Comparison of ENCODE assay signal across 13 mouse cellular contexts in the genomic region with DNA sequence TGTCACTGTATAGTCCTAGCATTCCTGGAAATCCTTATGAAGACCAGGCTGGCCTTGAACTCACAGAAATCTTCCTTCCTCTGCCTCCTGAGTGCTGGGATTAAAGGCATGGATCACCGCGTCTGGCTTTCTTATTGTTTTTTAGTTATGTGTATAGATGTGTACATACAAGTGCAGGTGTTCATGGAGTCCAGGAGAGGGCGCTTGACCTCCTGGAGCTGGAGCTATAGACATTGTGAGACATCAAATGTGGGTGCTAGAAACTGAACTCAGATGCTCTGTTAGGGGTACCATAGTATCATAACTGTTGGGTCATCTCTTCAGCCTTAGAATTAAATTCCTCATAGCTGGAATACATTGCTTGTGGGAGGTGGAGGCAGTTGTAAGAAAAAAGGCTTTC. TPM values are rescaled to one million over a fixed set of nuclear protein-coding genes. Genes with fewer than 3 reads are reported as not detected.
DNase-seq lines count a peak whose midpoint lies in the region; ATAC-seq and TF ChIP-seq lines count a peak whose summit lies in the region.
"Had no signal": no experiment of that assay in that cellular context is flagged by ENCODE, and none has a peak within 500 bp of the region (broad histone marks: within the 10 kb centered on the region; RNA-seq: fewer than 3 reads in every experiment).

No protein-coding gene starts in this region.

- TF ChIP-seq EP300 in CH12.LX (IDR thresholded peaks at IDR 0.05; ENCODE audit: low read length) = no peak
- no peak for TF ChIP-seq EP300 in liver, embryonic 14.5 days (IDR thresholded peaks at IDR 0.05; ENCODE audit: low read depth)

- peaks cover 10 to 19% of the 10 kb centered on the region in 2 experiments for H3K4me1 ChIP-seq in CH12.LX (ENCODE audit: control insufficient read depth in 1 of 2, insufficient read depth in 2 of 2)
- peaks cover 2% of the 10 kb centered on the region; the same call in 1 of the 2 replicates for H3K4me1 ChIP-seq in bone marrow, adult 2 months (ENCODE audit: control insufficient read depth, insufficient read depth, low read length)
- H3K4me1 ChIP-seq in liver, embryonic 14.5 days (replicated peaks; ENCODE audit: control insufficient read depth in 2 of 2, insufficient read depth in 2 of 2, low read length in 1 of 2) = peaks cover 59 to 69% of the 10 kb centered on the region in 2 experiments

- dilution Hi-C loops in CH12.LX (cut with MboI; ENCODE audit: extremely low pct_ligation_motif_present, extremely low pct_unique_long_range_greater_than_20kb, low sequenced_read_pairs) = no loop called here

- H3K4me3 ChIP-seq in layer of hippocampus, adult 2 months = no peak overlapping the region
- no peak overlapping the region for H3K4me3 ChIP-seq in CH12.LX (replicated peaks in 1 of 3; ENCODE audit: low read depth in 2 of 3, low read length in 2 of 3, poor library complexity in 1 of 3)
- no peak overlapping the region for H3K4me3 ChIP-seq in bone marrow, adult 2 months (replicated peaks; ENCODE audit: control insufficient read depth, low read depth, low read length)
- H3K4me3 ChIP-seq in liver, embryonic 14.5 days (ENCODE audit: insufficient read depth in 1 of 2, low read depth in 2 of 2, low read length in 2 of 2) = no peak overlapping the region
- H3K4me3 ChIP-seq: hindbrain, embryonic 15.5 days; midbrain, embryonic 12.5 days; neural tube, embryonic 13.5 days had no signal

- DNase-seq in layer of hippocampus, adult 2 months (ENCODE audit: low spot score in 2 of 2) = no peak
- no peak for DNase-seq in layer of hippocampus, postnatal 10 days (ENCODE audit: low spot score in 2 of 2)
- peak; percentile 22 for DNase-seq in CH12.LX (ENCODE audit: extremely low read depth)
- peak in 2 of 3 experiments; percentile 41 to 56 for DNase-seq in liver, embryonic 14.5 days (ENCODE audit: low read depth in 3 of 3, low spot score in 3 of 3)
- no peak for DNase-seq in cerebellum, adult 11 months
- no peak for DNase-seq in cerebellum, adult 8-10 months
- DNase-seq in right cerebral cortex, postnatal 36 days (ENCODE audit: low spot score in 2 of 2) = no peak
- DNase-seq: gastrocnemius, postnatal 10 days; lung, postnatal 10 days had no signal

- no peaks in the 10 kb centered on the region for H3K27me3 ChIP-seq in CH12.LX (replicated peaks)
- H3K27me3 ChIP-seq in liver, embryonic 14.5 days (ENCODE audit: control insufficient read depth, insufficient read depth, low read length) = no peaks in the 10 kb centered on the region
- H3K27me3 ChIP-seq: hindbrain, embryonic 15.5 days; midbrain, embryonic 12.5 days; neural tube, embryonic 13.5 days had no signal

- H3K4me2 ChIP-seq in CH12.LX (ENCODE audit: insufficient read depth, low read depth, poor library complexity, severe bottlenecking) = no peak overlapping the region
- H3K4me2 ChIP-seq in liver, embryonic 14.5 days (ENCODE audit: low read depth) = no peak overlapping the region
- H3K4me2 ChIP-seq: hindbrain, embryonic 15.5 days; midbrain, embryonic 12.5 days; neural tube, embryonic 13.5 days had no signal

- no peaks in the 10 kb centered on the region for H3K36me3 ChIP-seq in CH12.LX (replicated peaks in 1 of 2; ENCODE audit: control insufficient read depth in 1 of 2, insufficient read depth in 1 of 2, low read length in 1 of 2)
- no peaks in the 10 kb centered on the region; the same call in 1 of the 2 replicates for H3K36me3 ChIP-seq in liver, embryonic 14.5 days (replicated peaks; ENCODE audit: control insufficient read depth, insufficient read depth, low read depth)
- H3K36me3 ChIP-seq: hindbrain, embryonic 15.5 days; midbrain, embryonic 12.5 days; neural tube, embryonic 13.5 days had no signal

- TF ChIP-seq POLR2A in CH12.LX (IDR thresholded peaks at IDR 0.05; ENCODE audit: low read depth, low read length) = no peak
- TF ChIP-seq POLR2A in bone marrow, adult 2 months (IDR thresholded peaks at IDR 0.05; ENCODE audit: borderline replicate concordance, control insufficient read depth, low read depth, low read length) = no peak

- peak; percentile 14 for TF ChIP-seq RAD21 in CH12.LX (IDR thresholded peaks at IDR 0.05; ENCODE audit: low read depth, low read length)

- no peaks in the 10 kb centered on the region for H3K9me3 ChIP-seq in CH12.LX (replicated peaks; ENCODE audit: low read length)
- no peaks in the 10 kb centered on the region for H3K9me3 ChIP-seq in liver, embryonic 14.5 days (ENCODE audit: control insufficient read depth, low read length)
- H3K9me3 ChIP-seq: hindbrain, embryonic 15.5 days; midbrain, embryonic 12.5 days; neural tube, embryonic 13.5 days had no signal

- H3K27ac ChIP-seq in layer of hippocampus, adult 2 months = no peak overlapping the region
- H3K27ac ChIP-seq in CH12.LX (ENCODE audit: insufficient read depth, low read depth) = no peak overlapping the region
- H3K27ac ChIP-seq in bone marrow, adult 2 months (ENCODE audit: control insufficient read depth, insufficient read depth, low read depth, low read length, poor library complexity) = no peak overlapping the region
- H3K27ac ChIP-seq in liver, embryonic 14.5 days = peak overlapping the region; percentile 50
- H3K27ac ChIP-seq: hindbrain, embryonic 15.5 days; midbrain, embryonic 12.5 days; neural tube, embryonic 13.5 days had no signal

- H3K9ac ChIP-seq in CH12.LX (ENCODE audit: insufficient read depth, low read depth) = no peak overlapping the region
- no peak overlapping the region for H3K9ac ChIP-seq in liver, embryonic 14.5 days (replicated peaks)
- H3K9ac ChIP-seq: hindbrain, embryonic 15.5 days; midbrain, embryonic 12.5 days; neural tube, embryonic 13.5 days had no signal

- 0 out of 2 replicates have a peak, but pooled peaks cover 4% of the 10 kb centered on the region for H3K79me2 ChIP-seq in CH12.LX (replicated peaks; ENCODE audit: control insufficient read depth, extremely low read depth, insufficient read depth, poor library complexity, severe bottlenecking)

- ATAC-seq in liver, embryonic 14.5 days (ENCODE audit: insufficient read depth) = no peak

- WGBS in bone marrow, adult 2 months = 75% methylated on average over 3 of the region's 3 CpGs
- 56% methylated on average over 3 of the region's 3 CpGs for WGBS in liver, embryonic 14.5 days (ENCODE audit: insufficient replicate concordance)

- in situ Hi-C loops in CH12.LX (cut with MboI; ENCODE audit: low pct_ligation_motif_present, low pct_unique_long_range_greater_than_20kb, low sequenced_read_pairs) = no loop called here

- peak; percentile 27 for TF ChIP-seq CTCF in layer of hippocampus, adult 2 months (conservative IDR thresholded peaks at IDR 0.05)
- peak; percentile 36 to 55 for TF ChIP-seq CTCF in CH12.LX (conservative IDR thresholded peaks at IDR 0.05 in 1 of 2, IDR thresholded peaks at IDR 0.05 in 1 of 2; ENCODE audit: low read depth in 2 of 2, low read length in 2 of 2)
- TF ChIP-seq CTCF in bone marrow, adult 2 months (IDR thresholded peaks at IDR 0.05; ENCODE audit: control insufficient read depth, insufficient read depth, low read length) = peak; percentile 46; the same call in 1 of the 2 replicates
- peak; percentile 75 for TF ChIP-seq CTCF in liver, embryonic 14.5 days (IDR thresholded peaks at IDR 0.05; ENCODE audit: low read depth)

TF ChIP-seq in CH12.LX, 34 proteins besides CTCF, POLR2A, EP300 and RAD21:
- peak; percentile 39 for TF ChIP-seq SMC3 (IDR thresholded peaks at IDR 0.05; ENCODE audit: low read depth, low read length)
- TF ChIP-seq ZMIZ1 (IDR thresholded peaks at IDR 0.05; ENCODE audit: low read depth, low read length) = no peak
- no peak for TF ChIP-seq RCOR1 (conservative IDR thresholded peaks at IDR 0.05; ENCODE audit: low read depth, low read length)
- no peak for TF ChIP-seq JUND (conservative IDR thresholded peaks at IDR 0.05; ENCODE audit: low read depth, low read length)

RNA-seq across cellular contexts. Expression of a gene that starts 2.0 kb away (rescaled TPM):
- total RNA-seq in layer of hippocampus, adult 2 months (2021) = 10 to 100 TPM; 69.8 to 70.9 TPM
- total RNA-seq in layer of hippocampus, postnatal 10 days (2021) = 10 to 100 TPM; 75.1 to 75.4 TPM
- total RNA-seq in CH12.LX (2012; rRNA removed) (12.7 and 15.8 TPM in 2 replicates), CH12.LX (2014; rRNA removed) (10.9 and 12.4 TPM in 2 replicates)
- 10.8 and 11.6 TPM in 2 replicates for polyA plus RNA-seq in CH12.LX (2012; ENCODE audit: insufficient read length, low read depth)
- polyA plus RNA-seq in bone marrow, adult 2 months (2011; ENCODE audit: insufficient read depth, insufficient read length, low replicate concordance, missing spikeins) = 201 and 347 TPM in 2 replicates
- 84.9 and 140 TPM in 2 replicates for polyA plus RNA-seq in liver, embryonic 14.5 days (2012; rRNA removed)
- polyA plus RNA-seq in liver, embryonic 14.5 days (2014; fragmentation: Nextera tagmentation; extraction: Ambion mirVana) = 136 and 143 TPM in 2 replicates

Comparison
In these comparisons a context has a peak if more than half of its experiments do, and no peak if none do; other contexts are left out.
1. DNase-seq: peak in CH12.LX (single experiment) and liver, embryonic 14.5 days (2 of 3); none in layer of hippocampus, adult 2 months (0 of 2), layer of hippocampus, postnatal 10 days (0 of 2), cerebellum, adult 11 months (single experiment), cerebellum, adult 8-10 months (single experiment) and right cerebral cortex, postnatal 36 days (0 of 2).
2. RNA of a gene that starts 2.0 kb away (total RNA-seq): 75.1 to 75.4 TPM in layer of hippocampus, postnatal 10 days and 69.8 to 70.9 TPM in layer of hippocampus, adult 2 months; 10.9 to 15.8 TPM in CH12.LX; every median in the first group is over 4 times any median in the second.
3. Peak in every context shown above with its lines, with median percentiles within 50 percentile points of each other: CTCF ChIP-seq.